Mouse (Mus musculus) brain, embryonic 14.5 days (tissue): Measurements from ENCODE around the gene Ttc9c. TPM values are rescaled to one million over a fixed set of nuclear protein-coding genes. Genes with fewer than 3 reads are reported as not detected.

Experiments used
- DNase-seq: peaks from one replicate; pipeline ENCODE4 v3.0.0-alpha.2; 2011; ENCODE audit warnings: low read depth
- CTCF ChIP-seq: fragments of 200-500 bp; IDR thresholded peaks from 2 replicates; pipeline ENCODE4 v1.5.1; 2012; ENCODE audit warnings: inconsistent platforms, mild to moderate bottlenecking, moderate library complexity, borderline replicate concordance; ENCODE audit not compliant: insufficient read depth, insufficient read length; ENCODE audit errors: extremely low read depth
- POLR2A ChIP-seq: fragments of 200-500 bp; IDR thresholded peaks from 2 replicates; pipeline ENCODE4 v1.6.1; 2012; ENCODE audit warnings: mild to moderate bottlenecking, inconsistent platforms, borderline replicate concordance; ENCODE audit not compliant: poor library complexity, insufficient read depth, insufficient read length, severe bottlenecking; ENCODE audit errors: extremely low read depth
- polyA plus RNA-seq: library from polyadenylated mRNA; depleted of rRNA; stranded (reverse); fragments of >200 nt; gene quantifications from 2 replicates; pipeline ENCODE4 v1.2.3, GENCODE M21; 2012; rRNA removed

The Ttc9c gene
- polyA plus RNA-seq, 1 experiment, result 53.6 TPM

DNA sequence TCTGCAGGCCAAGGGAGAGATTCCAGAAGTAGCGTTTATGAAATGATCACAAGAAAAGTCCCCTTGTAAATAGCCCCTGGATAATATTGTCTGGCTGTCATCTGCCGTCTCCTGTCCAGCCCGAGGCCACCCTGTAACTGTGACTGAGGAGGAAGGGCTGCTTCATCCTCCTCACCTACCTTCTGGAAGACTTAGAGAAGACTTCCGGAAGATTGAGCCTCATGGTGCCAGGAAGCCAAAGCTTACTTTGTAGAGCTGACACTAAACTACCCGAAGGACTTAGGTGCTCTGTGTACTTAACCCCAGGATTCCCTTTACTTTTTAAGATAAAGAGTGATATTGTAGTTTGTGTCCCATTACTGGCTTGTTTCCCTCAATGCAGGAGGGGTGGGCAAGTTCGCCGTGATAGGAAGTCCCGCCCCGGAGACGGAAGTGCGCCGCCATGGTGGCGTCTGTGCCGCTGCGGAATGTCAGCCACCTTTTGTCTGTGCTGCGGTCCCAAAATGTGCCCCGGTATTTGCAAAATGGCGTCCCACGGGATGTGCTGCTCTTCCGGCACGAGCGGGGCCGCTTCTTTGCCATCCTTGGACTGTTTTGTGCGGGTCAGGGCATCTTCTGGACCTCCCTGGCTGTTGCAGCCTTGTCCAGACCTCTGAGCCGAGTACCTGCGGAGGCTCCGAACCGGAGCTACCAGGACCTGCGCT lies 48.4 kb downstream of the Ttc9c start, which contains the start of gene Tmem223:
Gene Tmem223 (plus strand): TSS at position 430 of the 704 bp plus-strand sequence.
- peak; percentile 85; the same call in 1 of the 2 replicates for TF ChIP-seq POLR2A
- TF ChIP-seq CTCF, result no peak
- peak; percentile 89 for DNase-seq

DNA sequence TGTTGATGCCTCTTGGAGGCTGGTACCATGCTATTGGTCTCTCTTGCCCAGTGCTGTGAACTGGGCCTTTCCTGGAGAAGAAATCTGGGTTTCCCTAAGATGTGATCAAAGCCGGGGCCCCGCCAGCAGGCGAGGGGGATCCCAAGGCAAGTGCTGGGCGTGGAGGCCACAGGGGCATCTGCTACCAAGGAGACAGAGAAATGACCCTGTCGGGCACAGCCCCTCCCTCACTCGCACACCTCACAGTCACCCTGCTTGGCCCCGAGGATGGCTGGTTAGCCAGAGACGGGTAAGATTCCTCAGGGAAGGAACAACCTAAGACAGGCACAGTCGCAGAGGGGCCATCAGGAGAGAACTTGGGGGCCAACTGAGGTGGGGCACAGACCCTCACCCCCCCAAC lies 53.6 kb downstream of the Ttc9c start:
- no peak for DNase-seq
- TF ChIP-seq POLR2A, result no peak
- TF ChIP-seq CTCF, result no peak

DNA sequence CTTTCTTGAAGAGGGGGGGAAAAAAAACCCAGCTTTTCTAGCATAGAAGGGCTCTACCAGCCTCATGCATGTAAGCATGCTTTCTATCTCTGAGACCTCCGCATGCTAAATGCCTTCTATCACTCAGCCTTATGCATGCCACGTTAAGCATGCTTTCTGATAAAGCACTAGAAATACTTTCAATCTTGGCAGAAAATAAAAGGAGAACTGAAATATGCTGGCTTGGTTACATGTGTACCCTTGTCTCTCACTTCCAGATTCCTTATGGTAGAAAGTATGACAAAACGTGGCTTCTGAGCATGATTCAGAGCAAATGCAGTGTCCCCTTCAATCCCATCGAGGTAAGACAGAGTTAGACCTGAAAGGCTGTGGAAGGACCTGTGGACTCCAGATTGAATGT lies 55.9 kb downstream of the Ttc9c start:
- TF ChIP-seq CTCF (no peak), POLR2A (no peak)
- DNase-seq, result no peak

DNA sequence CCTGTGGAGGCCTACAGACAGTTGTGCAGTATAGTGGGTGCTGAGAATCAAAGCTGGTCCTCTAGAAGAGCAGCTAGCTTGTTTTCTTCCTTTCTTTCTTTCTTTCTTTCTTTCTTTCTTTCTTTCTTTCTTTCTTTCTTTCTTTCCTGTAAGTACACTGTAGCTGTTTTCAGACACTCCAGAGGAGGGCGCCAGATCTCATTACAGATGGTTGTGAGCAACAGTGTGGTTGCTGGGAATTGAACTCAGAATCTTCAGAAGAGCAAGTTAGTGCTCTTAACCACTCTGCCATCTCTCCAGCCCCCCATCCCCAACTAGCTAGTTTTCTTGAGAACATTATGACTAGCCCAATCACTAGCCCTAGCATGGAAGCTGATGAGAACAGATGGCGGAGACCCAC lies 58.4 kb downstream of the Ttc9c start:
- DNase-seq, result no peak
- no peak for TF ChIP-seq POLR2A
- no peak for TF ChIP-seq CTCF

Other genes with a start within 250 kb of the Ttc9c start
- 6.7 and 8.0 TPM in 2 replicates for gene Slc22a8, start 228.1 kb downstream of the Ttc9c start, polyA plus RNA-seq
- gene Slc22a6, start 201.3 kb downstream of the Ttc9c start, polyA plus RNA-seq, result 12.2 and 13.2 TPM in 2 replicates
- gene Chrm1, start 155.5 kb downstream of the Ttc9c start, polyA plus RNA-seq, result 1.5 and 2.5 TPM in 2 replicates
- 147 and 159 TPM in 2 replicates for gene Slc3a2, start 96.0 kb downstream of the Ttc9c start, polyA plus RNA-seq
- 57.3 and 65.8 TPM in 2 replicates for gene Wdr74, start 83.5 kb downstream of the Ttc9c start, polyA plus RNA-seq
- 1.9 and 2.4 TPM in 2 replicates for gene 1700092M07Rik, start 78.6 kb downstream of the Ttc9c start, polyA plus RNA-seq
- 117 TPM in 2 replicates for gene Stx5a, start 77.9 kb downstream of the Ttc9c start, polyA plus RNA-seq
- 176 and 264 TPM in 2 replicates for gene Nxf1, start 62.3 kb downstream of the Ttc9c start, polyA plus RNA-seq
- gene Tmem223, start 48.3 kb downstream of the Ttc9c start, polyA plus RNA-seq, result 224 and 402 TPM in 2 replicates
- gene Tmem179b, start 44.9 kb downstream of the Ttc9c start, polyA plus RNA-seq, result 25.4 and 37.6 TPM in 2 replicates
- gene Taf6l, start 32.9 kb downstream of the Ttc9c start, polyA plus RNA-seq, result 27.6 and 29.8 TPM in 2 replicates
- 112 and 163 TPM in 2 replicates for gene Polr2g, start 20.8 kb downstream of the Ttc9c start, polyA plus RNA-seq
- 5.9 and 7.9 TPM in 2 replicates for gene Zbtb3, start 16.8 kb downstream of the Ttc9c start, polyA plus RNA-seq
- gene Hnrnpul2, start 677 bp upstream of the Ttc9c start, polyA plus RNA-seq, result 59.9 and 85.5 TPM in 2 replicates
- 1.1 TPM in 1 of 2 replicates, not detected in the other for gene AC129217.1, start 10.4 kb upstream of the Ttc9c start, polyA plus RNA-seq
- 92.6 and 101 TPM in 2 replicates for gene Bscl2, start 18.1 kb upstream of the Ttc9c start, polyA plus RNA-seq
- gene Gng3, start 19.9 kb upstream of the Ttc9c start, polyA plus RNA-seq, result 187 and 233 TPM in 2 replicates
- 0.90 and 1.4 TPM in 2 replicates for gene Lrrn4cl, start 31.4 kb upstream of the Ttc9c start, polyA plus RNA-seq
- 105 and 111 TPM in 2 replicates for gene Ubxn1, start 52.2 kb upstream of the Ttc9c start, polyA plus RNA-seq
- 45.4 and 46.9 TPM in 2 replicates for gene Uqcc3, start 61.6 kb upstream of the Ttc9c start, polyA plus RNA-seq
- 5.5 and 6.8 TPM in 2 replicates for gene Lbhd1, start 64.4 kb upstream of the Ttc9c start, polyA plus RNA-seq
- gene Gm49403, start 64.6 kb upstream of the Ttc9c start, polyA plus RNA-seq, result not detected in 2 replicates
- 43.0 and 52.4 TPM in 2 replicates for gene 1810009A15Rik, start 69.5 kb upstream of the Ttc9c start, polyA plus RNA-seq
- gene Gm49416, start 69.6 kb upstream of the Ttc9c start, polyA plus RNA-seq, result 0.23 and 0.33 TPM in 2 replicates
- gene Ints5, start 73.7 kb upstream of the Ttc9c start, polyA plus RNA-seq, result 31.4 and 37.1 TPM in 2 replicates
- 155 and 182 TPM in 2 replicates for gene Ganab, start 78.7 kb upstream of the Ttc9c start, polyA plus RNA-seq
- 136 and 174 TPM in 2 replicates for gene B3gat3, start 101.0 kb upstream of the Ttc9c start, polyA plus RNA-seq
- 2.4 and 2.5 TPM in 2 replicates for gene Rom1, start 110.0 kb upstream of the Ttc9c start, polyA plus RNA-seq
- gene Eml3, start 110.2 kb upstream of the Ttc9c start, polyA plus RNA-seq, result 14.7 and 17.5 TPM in 2 replicates
- gene Mta2, start 122.5 kb upstream of the Ttc9c start, polyA plus RNA-seq, result 35.1 and 57.9 TPM in 2 replicates
- gene Tut1, start 134.5 kb upstream of the Ttc9c start, polyA plus RNA-seq, result 25.3 and 31.5 TPM in 2 replicates
- gene Eef1g, start 147.7 kb upstream of the Ttc9c start, polyA plus RNA-seq, result 371 and 527 TPM in 2 replicates
- gene Ahnak, start 170.0 kb upstream of the Ttc9c start, polyA plus RNA-seq, result 2.5 and 6.0 TPM in 2 replicates